Mouse (Mus musculus) hindbrain, embryonic 16.5 days (tissue): ENCODE measurements around the gene Smim12. TPM values are rescaled to one million over a fixed set of nuclear protein-coding genes. Genes with fewer than 3 reads are reported as not detected.

Source experiments
- ATAC-seq: fragments of 200-750 bp; cut with Nextera tagmentation; 2 replicates; pipeline ENCODE4 v1.8.0; 2017; ENCODE audit warnings: moderate TSS enrichment, moderate library complexity
- H3K27ac ChIP-seq: fragments of 300-500 bp; sonication (generic); 2 replicates; pipeline ENCODE4 v1.5.1; 2014; ENCODE audit warnings: low read depth, mild to moderate bottlenecking, control low read depth, low read length, moderate library complexity
- H3K27me3 ChIP-seq: fragments of 300-500 bp; sonication (generic); replicated peaks from 2 replicates; pipeline ENCODE4 v1.6.1; 2014; ENCODE audit warnings: low read length; ENCODE audit not compliant: control insufficient read depth, insufficient read depth
- H3K36me3 ChIP-seq: fragments of 300-500 bp; sonication (generic); 2 replicates; pipeline ENCODE4 v1.6.1; 2014; ENCODE audit warnings: mild to moderate bottlenecking, low read length, moderate library complexity, mixed read lengths; ENCODE audit not compliant: control insufficient read depth, insufficient read depth
- H3K4me1 ChIP-seq: fragments of 300-500 bp; sonication (generic); 2 replicates; pipeline ENCODE4 v1.6.1; 2014; ENCODE audit warnings: low read depth, low read length; ENCODE audit not compliant: control insufficient read depth, insufficient read depth
- H3K4me2 ChIP-seq: fragments of 300-500 bp; sonication (generic); 2 replicates; pipeline ENCODE4 v1.6.1; 2014; ENCODE audit warnings: mild to moderate bottlenecking, low read length, control low read depth, moderate library complexity
- H3K4me3 ChIP-seq: fragments of 300-500 bp; sonication (generic); 2 replicates; pipeline ENCODE4 v1.5.1; 2014; ENCODE audit warnings: mild to moderate bottlenecking, low read length, control low read depth, moderate library complexity
- H3K9ac ChIP-seq: fragments of 300-500 bp; sonication (generic); 2 replicates; pipeline ENCODE4 v1.6.1; 2014; ENCODE audit warnings: low read depth, mild to moderate bottlenecking, control low read depth, low read length, moderate library complexity
- H3K9me3 ChIP-seq: fragments of 300-500 bp; sonication (generic); 2 replicates; pipeline ENCODE4 v1.6.1; 2014; ENCODE audit warnings: mild to moderate bottlenecking, low read length, moderate library complexity; ENCODE audit not compliant: control insufficient read depth
- WGBS: fragments of 180-500 bp; shearing (Covaris S2); extraction: QIAGEN DNeasy Blood & Tissue Kit; methylation state at CpG from one replicate; pipeline ENCODE4 v1.1.7; 2014; 5-methylcytosine and 5-hydroxymethylcytosine counted together
- polyA plus RNA-seq: library from polyadenylated mRNA; unstranded; fragments of >200 nt; fragmentation: Nextera tagmentation; extraction: Ambion mirVana; gene quantifications from 2 replicates; pipeline ENCODE4 v1.2.1, GENCODE M21; 2015

Gene Smim12
- polyA plus RNA-seq, 1 experiment from 2014 or later: 61.6 TPM

GRCm38 (mm10) chr4:127278451-127279001 is 34.9 kb downstream of the Smim12 start:
- Histone ChIP-seq H3K27ac (no peak overlapping the region), H3K36me3 (no peaks in the 10 kb centered on the region), H3K9ac (no peak overlapping the region), H3K4me1 (no peaks in the 10 kb centered on the region), H3K4me3 (no peak overlapping the region), H3K9me3 (no peaks in the 10 kb centered on the region), H3K27me3 (no peaks in the 10 kb centered on the region), H3K4me2 (no peak overlapping the region)
- WGBS: 61% methylated on average over 9 of the region's 9 CpGs
- no peak for ATAC-seq

GRCm38 (mm10) chr4:127279241-127279640 is 35.7 kb downstream of the Smim12 start:
- H3K9me3 ChIP-seq: no peaks in the 10 kb centered on the region
- H3K4me2 ChIP-seq: no peak overlapping the region
- no peak overlapping the region for H3K27ac ChIP-seq
- H3K4me3 ChIP-seq: no peak overlapping the region
- no peak for ATAC-seq
- no peaks in the 10 kb centered on the region for H3K4me1 ChIP-seq
- no peak overlapping the region for H3K9ac ChIP-seq
- 75% methylated on average over 9 of the region's 9 CpGs for WGBS
- no peaks in the 10 kb centered on the region for H3K27me3 ChIP-seq
- H3K36me3 ChIP-seq: no peaks in the 10 kb centered on the region

- no peak overlapping the region for H3K4me2 ChIP-seq
- no peaks in the 10 kb centered on the region for H3K4me1 ChIP-seq
- no peak overlapping the region for H3K4me3 ChIP-seq
- no peaks in the 10 kb centered on the region for H3K27me3 ChIP-seq
- WGBS: 71% methylated on average over 4 of the region's 4 CpGs
- H3K27ac ChIP-seq: no peak overlapping the region
- no peak overlapping the region for H3K9ac ChIP-seq
- H3K9me3 ChIP-seq: no peaks in the 10 kb centered on the region
- ATAC-seq: no peak
- H3K36me3 ChIP-seq: no peaks in the 10 kb centered on the region
These were observed 43.3 kb downstream of the Smim12 start for GRCm38 (mm10) chr4:127286907-127287306.

GRCm38 (mm10) chr4:127289039-127289548 is 45.5 kb downstream of the Smim12 start:
- H3K27me3 ChIP-seq: no peaks in the 10 kb centered on the region
- no peak overlapping the region for H3K27ac ChIP-seq
- H3K4me3 ChIP-seq: no peak overlapping the region
- H3K4me2 ChIP-seq: no peak overlapping the region
- H3K9ac ChIP-seq: no peak overlapping the region
- H3K4me1 ChIP-seq: no peaks in the 10 kb centered on the region
- 87% methylated on average over 6 of the region's 6 CpGs for whole genome bisulfite sequencing
- H3K9me3 ChIP-seq: no peaks in the 10 kb centered on the region
- ATAC-seq: no peak
- H3K36me3 ChIP-seq: no peaks in the 10 kb centered on the region

- no peaks in the 10 kb centered on the region for H3K36me3 ChIP-seq
- no peak overlapping the region for H3K9ac ChIP-seq
- no peak overlapping the region for H3K4me3 ChIP-seq
- H3K4me2 ChIP-seq: no peak overlapping the region
- no peaks in the 10 kb centered on the region for H3K4me1 ChIP-seq
- no peak for ATAC-seq
- H3K27ac ChIP-seq: no peak overlapping the region
- no peaks in the 10 kb centered on the region for H3K9me3 ChIP-seq
- H3K27me3 ChIP-seq: no peaks in the 10 kb centered on the region
- 60% methylated on average over 5 of the region's 5 CpGs for WGBS
These were observed 49.0 kb downstream of the Smim12 start for GRCm38 (mm10) chr4:127292631-127293030.

Other genes with a start within 250 kb of the Smim12 start
- gene Sfpq, start 222.5 kb upstream of the Smim12 start, polyA plus RNA-seq: 46.2 and 50.7 TPM in 2 replicates
- 24.5 and 28.4 TPM in 2 replicates for gene Zmym1, start 182.6 kb upstream of the Smim12 start, polyA plus RNA-seq
- gene Zmym6, start 166.4 kb upstream of the Smim12 start, polyA plus RNA-seq: 30.6 and 35.0 TPM in 2 replicates
- gene Tmem35b, start 120.1 kb upstream of the Smim12 start, polyA plus RNA-seq: 16.9 and 17.5 TPM in 2 replicates
- 21.0 and 22.3 TPM in 2 replicates for gene Dlgap3, start 74.6 kb upstream of the Smim12 start, polyA plus RNA-seq
- 20.4 and 26.1 TPM in 2 replicates for gene Gja4, start 70.3 kb downstream of the Smim12 start, polyA plus RNA-seq
- 0.15 and 0.19 TPM in 2 replicates for gene Gjb3, start 87.1 kb downstream of the Smim12 start, polyA plus RNA-seq
- gene Gjb4, start 110.3 kb downstream of the Smim12 start, polyA plus RNA-seq: 0.14 TPM in 1 of 2 replicates, not detected in the other
- 0.20 and 0.34 TPM in 2 replicates for gene Gjb5, start 114.4 kb downstream of the Smim12 start, polyA plus RNA-seq